Mouse (Mus musculus) v-Abl transformed pro-B cells (cell line): ENCODE measurements around the gene Kcnh1.

ENCODE experiments used
- in situ Hi-C, 2 experiments: fragments of 400-800 bp; cut with MboI; formaldehyde crosslinking; loops; one replicate each; pipeline ENCODE4 v1.15.1; 2025; ENCODE audit not compliant: unreplicated experiment in 2 of 2

The Kcnh1 gene

DNA sequence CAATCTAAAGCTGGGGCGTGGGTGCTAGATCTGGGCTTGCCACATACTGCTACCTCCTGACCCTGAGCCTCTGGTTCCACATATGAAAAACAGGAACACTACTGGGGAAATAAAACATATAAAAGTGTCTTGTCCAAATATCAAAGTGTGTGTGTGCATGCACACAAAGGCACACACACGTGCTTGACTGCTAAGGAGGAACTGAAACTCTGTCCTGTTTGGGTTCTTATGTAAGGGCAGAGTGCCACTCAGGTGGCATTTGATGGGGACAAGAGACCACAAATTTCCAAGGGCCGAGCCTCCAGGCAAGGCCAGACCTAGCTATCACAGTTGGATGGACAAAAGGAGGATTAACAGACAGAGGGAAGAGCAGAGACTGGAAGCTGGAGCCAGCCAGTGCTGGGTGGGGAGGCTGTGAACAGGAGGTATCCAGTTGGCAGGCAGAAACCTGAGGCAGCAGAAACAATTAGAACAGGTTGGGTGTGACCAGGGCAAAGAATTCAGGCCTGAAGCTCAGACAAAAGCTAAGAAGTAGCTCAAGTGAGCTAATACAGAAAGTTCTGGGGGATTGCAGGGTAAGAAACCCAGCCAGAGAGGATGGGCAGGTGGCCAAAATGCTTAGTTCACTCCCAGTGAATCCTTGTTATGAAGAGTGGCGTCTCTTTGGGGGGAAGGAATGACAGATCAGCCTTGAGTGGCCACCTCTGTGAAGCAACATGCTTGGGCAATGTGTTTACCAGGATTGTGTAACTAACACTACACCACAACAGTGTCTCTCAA, 259.2 kb downstream of the Kcnh1 start:
- in situ Hi-C loops, result no loop called here

- in situ Hi-C loops, result no loop called here
These were observed 259.9 kb downstream of the Kcnh1 start for GRCm38 (mm10) chr1:192450425-192450824.

GRCm38 (mm10) chr1:192451722-192452121, 261.1 kb downstream of the Kcnh1 start:
- in situ Hi-C loops, result no loop called here

GRCm38 (mm10) chr1:192454501-192454900, 263.9 kb downstream of the Kcnh1 start:
- in situ Hi-C loops, result no loop called here

DNA sequence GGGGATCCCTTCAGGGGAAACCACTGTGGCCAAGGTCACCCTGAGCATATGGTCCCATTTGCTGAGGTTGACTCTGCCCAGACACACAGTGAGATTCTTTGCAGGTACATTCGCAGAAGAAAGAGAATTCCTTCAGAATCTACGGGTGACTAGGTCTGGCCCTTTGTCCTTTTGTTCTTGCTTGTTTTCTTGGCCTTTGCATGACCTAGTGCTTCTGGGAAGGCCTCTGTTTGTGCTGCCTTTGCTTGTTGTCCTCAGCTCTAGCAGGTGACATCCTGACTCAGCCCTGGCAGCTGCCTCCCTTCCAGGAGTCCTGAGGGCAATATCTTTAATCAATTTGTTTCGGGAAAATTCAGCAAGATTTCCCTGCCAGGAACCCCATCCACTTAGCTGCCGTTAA, 264.4 kb downstream of the Kcnh1 start:
- in situ Hi-C loops, result no loop called here

GRCm38 (mm10) chr1:192457037-192457436, 266.5 kb downstream of the Kcnh1 start:
- in situ Hi-C loops, result no loop called here

DNA sequence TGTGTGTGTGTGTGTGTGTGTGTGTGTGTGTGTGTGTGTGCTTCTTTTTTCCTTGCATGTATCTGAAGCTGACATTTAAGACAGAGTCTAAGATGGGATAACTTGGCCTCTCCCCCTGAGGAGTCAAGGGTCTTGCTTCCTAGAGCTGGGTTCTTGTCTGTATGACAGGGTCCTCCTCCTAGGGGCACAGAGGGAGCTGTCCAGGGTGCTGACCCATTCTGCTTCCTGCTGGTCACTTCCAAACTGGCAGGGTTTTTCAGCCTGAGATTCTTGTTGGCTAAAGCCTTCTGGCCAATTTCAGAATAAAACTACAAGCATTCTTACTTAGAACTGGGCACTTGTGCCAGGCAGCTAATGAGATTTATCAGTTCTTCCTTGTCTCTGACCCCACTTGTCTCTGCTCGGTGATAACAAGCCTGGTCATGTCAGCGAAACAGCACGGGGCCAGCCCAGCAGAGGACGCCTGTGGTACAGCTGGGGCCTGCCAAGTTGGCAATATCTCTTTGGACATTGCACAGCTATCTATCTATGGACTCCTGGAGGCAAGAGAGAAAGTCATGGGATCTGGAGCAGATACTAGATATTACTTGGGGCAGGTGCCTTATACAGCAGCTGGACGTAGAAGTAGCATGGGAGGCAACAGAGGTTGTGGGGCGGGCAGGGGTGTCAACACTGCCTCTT, 267.1 kb downstream of the Kcnh1 start:
- in situ Hi-C loops, result no loop called here

GRCm38 (mm10) chr1:192463732-192464131, 273.2 kb downstream of the Kcnh1 start:
- in situ Hi-C loops, result no loop called here

DNA sequence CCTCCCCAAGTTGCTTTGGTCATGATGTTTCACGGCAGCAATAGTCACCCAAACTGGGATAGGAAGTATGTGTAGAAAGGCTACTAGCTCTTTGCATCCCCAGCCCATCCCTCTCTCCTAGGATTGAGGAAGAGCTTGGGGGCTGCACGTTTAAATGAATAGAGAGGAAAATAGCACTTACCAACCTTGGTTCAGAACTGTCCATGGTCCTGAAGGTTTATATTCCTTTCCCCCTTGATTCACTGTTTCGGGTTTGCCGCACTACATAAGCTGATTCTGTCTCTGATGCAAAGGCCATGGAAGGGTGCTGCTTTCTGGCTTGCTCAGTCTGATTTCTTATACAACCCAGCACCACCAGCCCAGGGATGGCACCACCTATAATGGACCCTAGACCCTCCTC, 281.8 kb downstream of the Kcnh1 start:
- in situ Hi-C loops, result no loop called here

- in situ Hi-C loops, result no loop called here
These were observed 282.6 kb downstream of the Kcnh1 start for GRCm38 (mm10) chr1:192473134-192473533.

GRCm38 (mm10) chr1:192476704-192477103, 286.1 kb downstream of the Kcnh1 start:
- in situ Hi-C loops, result no loop called here

- in situ Hi-C loops, result no loop called here
These were observed 287.0 kb downstream of the Kcnh1 start for GRCm38 (mm10) chr1:192477556-192477955.

GRCm38 (mm10) chr1:192478176-192478575, 287.6 kb downstream of the Kcnh1 start:
- in situ Hi-C loops, result no loop called here

DNA sequence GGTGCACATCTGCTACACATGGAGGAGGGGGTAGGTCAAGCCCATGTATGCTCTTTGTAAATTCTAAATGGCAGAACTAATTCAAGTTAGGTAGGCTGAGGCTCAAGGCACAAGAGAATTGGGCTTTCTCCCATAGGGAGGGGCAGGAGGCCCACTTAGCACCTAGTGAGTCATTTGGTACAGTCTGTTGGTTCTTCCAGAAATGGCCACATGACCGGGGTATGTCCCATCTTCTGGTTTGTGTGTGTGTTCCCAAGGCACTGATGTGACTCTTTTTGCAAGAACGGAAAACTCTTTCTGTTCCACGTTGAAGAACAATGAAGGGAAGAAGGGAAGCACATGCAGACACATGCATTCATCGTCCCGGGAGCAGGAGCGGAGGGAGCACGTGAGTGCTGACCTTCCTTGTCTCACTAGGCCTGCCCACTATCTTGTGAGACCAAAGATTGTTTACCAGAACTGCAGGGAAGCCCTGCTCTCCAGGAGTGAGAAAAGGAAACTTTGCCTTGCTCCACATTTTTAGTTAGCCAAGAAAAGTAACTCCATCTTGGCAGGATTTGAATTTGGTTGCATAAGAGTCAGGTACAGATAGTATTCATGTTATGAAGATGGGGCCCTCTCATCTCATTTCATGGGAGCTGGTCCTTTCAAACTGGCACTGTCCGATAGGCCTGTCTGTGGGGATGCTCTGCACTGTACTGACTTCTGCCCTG, 289.7 kb downstream of the Kcnh1 start:
- in situ Hi-C loops, result no loop called here

DNA sequence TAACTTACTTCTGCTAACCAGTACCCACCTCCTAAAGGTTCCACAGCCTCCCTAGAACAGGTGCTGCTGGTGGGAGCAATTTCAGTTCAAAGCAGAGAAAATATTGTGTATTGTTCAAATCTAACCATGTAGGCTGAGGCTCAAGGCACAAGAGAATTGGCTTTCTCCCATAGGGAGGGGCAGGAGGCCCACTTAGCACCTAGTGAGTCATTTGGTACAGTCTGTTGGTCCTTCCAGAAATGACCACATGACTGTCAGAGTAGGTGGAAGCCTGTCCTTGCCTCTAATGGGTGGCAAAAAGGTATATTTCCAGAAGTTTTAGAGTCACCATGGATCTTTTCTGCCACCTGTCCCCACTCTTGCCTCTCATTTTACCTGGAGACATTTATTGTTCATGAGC, 290.9 kb downstream of the Kcnh1 start:
- in situ Hi-C loops, result no loop called here

GRCm38 (mm10) chr1:192485030-192485429, 294.5 kb downstream of the Kcnh1 start:
- in situ Hi-C loops, result no loop called here

GRCm38 (mm10) chr1:192487571-192487970, 297.0 kb downstream of the Kcnh1 start:
- in situ Hi-C loops, result no loop called here

DNA sequence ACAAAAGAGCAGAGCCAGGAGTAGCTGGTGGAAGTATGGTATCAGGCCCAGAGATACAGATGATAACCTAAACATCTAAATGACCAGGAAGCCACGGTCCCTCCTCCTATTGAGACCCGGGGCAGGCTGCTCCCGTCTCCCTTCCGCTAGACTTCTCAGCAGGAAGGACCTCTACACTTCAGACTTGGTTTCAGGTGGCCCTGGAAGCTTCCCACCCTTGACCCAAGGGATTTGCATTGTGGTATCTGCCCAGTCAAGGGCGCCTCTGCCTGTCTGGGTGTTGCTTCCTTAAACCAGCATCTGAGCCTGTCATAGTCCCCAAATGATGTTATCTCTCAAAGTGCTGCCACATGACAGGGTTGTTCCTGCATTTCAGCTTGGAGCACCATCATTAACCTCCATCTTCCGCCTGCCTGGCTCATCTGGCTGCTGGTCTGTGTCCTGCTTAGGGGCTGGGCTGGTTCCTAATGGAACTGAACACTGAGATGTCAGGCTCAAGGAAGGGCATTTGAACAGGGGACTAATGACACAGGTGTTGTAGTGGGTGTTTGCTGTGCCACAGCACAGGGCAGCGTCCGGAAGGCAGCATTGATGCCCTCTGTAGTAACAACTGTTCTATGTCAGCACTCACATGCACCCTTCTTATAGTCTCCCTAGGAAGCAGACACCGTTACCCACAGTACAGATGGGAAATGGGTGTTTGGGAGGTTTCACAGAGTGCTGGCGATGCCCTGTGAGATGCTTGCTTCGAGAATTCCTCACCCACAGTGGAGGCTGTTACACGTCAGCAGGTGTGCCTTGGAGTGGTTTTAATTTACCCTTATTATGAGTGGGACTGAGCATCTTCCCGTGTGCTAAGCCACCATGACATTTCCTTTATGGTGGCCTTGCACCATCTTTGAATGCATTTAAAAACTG, 299.6 kb downstream of the Kcnh1 start:
- in situ Hi-C loops, result no loop called here

- in situ Hi-C loops, result no loop called here
These were observed 306.9 kb downstream of the Kcnh1 start for GRCm38 (mm10) chr1:192497505-192497904.

GRCm38 (mm10) chr1:192502016-192502415, 311.4 kb downstream of the Kcnh1 start:
- in situ Hi-C loops, result no loop called here

- in situ Hi-C loops, result no loop called here
These were observed 312.3 kb downstream of the Kcnh1 start for GRCm38 (mm10) chr1:192502835-192503234.
